Mouse (Mus musculus) hindbrain, embryonic 16.5 days (tissue): Measurements from ENCODE around the gene Pde1c. TPM values are rescaled to one million over a fixed set of nuclear protein-coding genes. Genes with fewer than 3 reads are reported as not detected.
A peak's percentile ranks its signal among the peaks of the same experiment; 100 is the strongest.

Source experiments
- ATAC-seq: fragments of 200-750 bp; cut with Nextera tagmentation; 2 replicates; pipeline ENCODE4 v1.8.0; 2017; ENCODE audit warnings: moderate TSS enrichment, moderate library complexity
- H3K27ac ChIP-seq: fragments of 300-500 bp; sonication (generic); 2 replicates; pipeline ENCODE4 v1.5.1; 2014; ENCODE audit warnings: low read depth, mild to moderate bottlenecking, control low read depth, low read length, moderate library complexity
- H3K27me3 ChIP-seq: fragments of 300-500 bp; sonication (generic); replicated peaks from 2 replicates; pipeline ENCODE4 v1.6.1; 2014; ENCODE audit warnings: low read length; ENCODE audit not compliant: control insufficient read depth, insufficient read depth
- H3K36me3 ChIP-seq: fragments of 300-500 bp; sonication (generic); 2 replicates; pipeline ENCODE4 v1.6.1; 2014; ENCODE audit warnings: mild to moderate bottlenecking, low read length, moderate library complexity, mixed read lengths; ENCODE audit not compliant: control insufficient read depth, insufficient read depth
- H3K4me1 ChIP-seq: fragments of 300-500 bp; sonication (generic); 2 replicates; pipeline ENCODE4 v1.6.1; 2014; ENCODE audit warnings: low read depth, low read length; ENCODE audit not compliant: control insufficient read depth, insufficient read depth
- H3K4me2 ChIP-seq: fragments of 300-500 bp; sonication (generic); 2 replicates; pipeline ENCODE4 v1.6.1; 2014; ENCODE audit warnings: mild to moderate bottlenecking, low read length, control low read depth, moderate library complexity
- H3K4me3 ChIP-seq: fragments of 300-500 bp; sonication (generic); 2 replicates; pipeline ENCODE4 v1.5.1; 2014; ENCODE audit warnings: mild to moderate bottlenecking, low read length, control low read depth, moderate library complexity
- H3K9ac ChIP-seq: fragments of 300-500 bp; sonication (generic); 2 replicates; pipeline ENCODE4 v1.6.1; 2014; ENCODE audit warnings: low read depth, mild to moderate bottlenecking, control low read depth, low read length, moderate library complexity
- H3K9me3 ChIP-seq: fragments of 300-500 bp; sonication (generic); 2 replicates; pipeline ENCODE4 v1.6.1; 2014; ENCODE audit warnings: mild to moderate bottlenecking, low read length, moderate library complexity; ENCODE audit not compliant: control insufficient read depth
- WGBS: fragments of 180-500 bp; shearing (Covaris S2); extraction: QIAGEN DNeasy Blood & Tissue Kit; methylation state at CpG from one replicate; pipeline ENCODE4 v1.1.7; 2014; 5-methylcytosine and 5-hydroxymethylcytosine counted together
- polyA plus RNA-seq: library from polyadenylated mRNA; unstranded; fragments of >200 nt; fragmentation: Nextera tagmentation; extraction: Ambion mirVana; gene quantifications from 2 replicates; pipeline ENCODE4 v1.2.1, GENCODE M21; 2015

The Pde1c gene
- polyA plus RNA-seq, 1 experiment from 2014 or later, result 23.2 TPM

DNA sequence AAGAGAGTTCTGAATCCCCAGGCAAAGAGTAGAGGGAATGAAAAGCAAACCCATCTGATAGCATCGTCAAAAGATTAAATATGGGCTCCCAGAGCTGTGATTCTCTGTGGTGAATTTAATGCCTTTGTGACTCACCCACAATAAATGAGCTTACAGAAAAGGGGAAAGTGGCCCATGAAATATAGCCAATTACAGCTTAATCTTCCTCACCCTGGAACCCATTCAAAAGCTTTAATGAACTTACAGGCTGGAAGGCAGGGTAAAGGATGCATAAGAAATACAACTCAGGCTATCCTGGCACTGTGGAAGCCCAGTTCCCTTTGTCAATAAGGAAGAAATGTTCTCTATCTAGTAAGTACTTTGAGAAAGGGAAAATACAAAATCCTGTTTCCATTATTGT, 240.8 kb downstream of the Pde1c start:
- no peak overlapping the region for H3K27ac ChIP-seq
- 41% methylated on average over 1 of the region's 1 CpGs for WGBS
- no peaks in the 10 kb centered on the region for H3K27me3 ChIP-seq
- H3K9me3 ChIP-seq, result no peaks in the 10 kb centered on the region
- H3K4me3 ChIP-seq, result no peak overlapping the region
- H3K4me2 ChIP-seq, result no peak overlapping the region
- H3K36me3 ChIP-seq, result no peaks in the 10 kb centered on the region
- ATAC-seq, result no peak
- no peaks in the 10 kb centered on the region for H3K4me1 ChIP-seq
- no peak overlapping the region for H3K9ac ChIP-seq

DNA sequence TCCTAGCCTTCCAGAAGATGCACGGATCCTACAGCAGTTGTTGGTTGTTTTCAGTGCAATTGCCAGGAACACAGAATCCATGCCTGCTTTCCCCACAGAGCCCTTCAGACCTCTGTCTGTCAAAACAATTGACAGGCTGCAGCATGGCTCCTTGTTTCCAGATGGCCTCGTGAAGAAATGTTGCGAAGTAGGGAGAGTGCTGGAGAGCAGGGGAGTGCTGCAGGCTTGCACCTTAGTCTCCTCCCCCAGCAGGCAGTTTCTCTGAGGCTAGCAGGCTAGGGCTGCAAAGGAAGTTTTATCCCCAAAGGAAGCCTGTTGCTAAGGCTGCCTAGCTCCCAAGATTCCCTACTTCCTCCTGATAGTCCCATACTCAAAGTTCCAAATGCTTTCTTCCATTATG, 246.1 kb downstream of the Pde1c start:
- no peaks in the 10 kb centered on the region for H3K9me3 ChIP-seq

DNA sequence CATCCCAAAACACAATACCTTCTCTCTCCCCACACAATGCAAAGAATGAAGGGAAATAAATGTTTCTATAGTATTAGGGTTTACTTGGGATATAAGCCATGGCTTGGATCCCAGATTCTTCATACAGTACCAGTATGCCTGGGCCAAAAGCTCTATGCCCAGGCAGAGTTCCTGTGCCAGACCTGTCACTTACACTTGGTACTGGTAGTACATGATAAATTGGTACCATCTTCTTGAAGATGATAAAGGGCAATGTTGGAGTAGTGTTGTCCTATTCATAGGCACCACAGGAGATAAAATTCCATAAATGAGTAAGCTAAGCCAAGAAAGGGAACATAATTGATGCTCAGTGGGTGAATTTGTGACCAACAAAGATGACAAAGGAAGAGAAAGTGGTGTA, 258.6 kb downstream of the Pde1c start:
- H3K4me2 ChIP-seq, result no peak overlapping the region
- 0 out of 2 replicates have a peak, but pooled peaks have one; percentile 63 for ATAC-seq
- H3K9me3 ChIP-seq, result no peaks in the 10 kb centered on the region
- no peak overlapping the region for H3K4me3 ChIP-seq
- no peak overlapping the region for H3K27ac ChIP-seq
- no peak overlapping the region for H3K9ac ChIP-seq
- no peaks in the 10 kb centered on the region for H3K4me1 ChIP-seq
- H3K27me3 ChIP-seq, result no peaks in the 10 kb centered on the region
- no peaks in the 10 kb centered on the region for H3K36me3 ChIP-seq

More for the DNA sequence above, 246.1 kb downstream of the Pde1c start:
- H3K4me3 ChIP-seq, result no peak overlapping the region
- H3K36me3 ChIP-seq, result no peaks in the 10 kb centered on the region
- H3K4me1 ChIP-seq, result peaks cover 4% of the 10 kb centered on the region; the same call in 1 of the 2 replicates
- H3K27ac ChIP-seq, result no peak overlapping the region
- 15% methylated on average over 3 of the region's 3 CpGs for WGBS
- ATAC-seq, result no peak
- no peak overlapping the region for H3K9ac ChIP-seq
- H3K4me2 ChIP-seq, result no peak overlapping the region
- no peaks in the 10 kb centered on the region for H3K27me3 ChIP-seq

DNA sequence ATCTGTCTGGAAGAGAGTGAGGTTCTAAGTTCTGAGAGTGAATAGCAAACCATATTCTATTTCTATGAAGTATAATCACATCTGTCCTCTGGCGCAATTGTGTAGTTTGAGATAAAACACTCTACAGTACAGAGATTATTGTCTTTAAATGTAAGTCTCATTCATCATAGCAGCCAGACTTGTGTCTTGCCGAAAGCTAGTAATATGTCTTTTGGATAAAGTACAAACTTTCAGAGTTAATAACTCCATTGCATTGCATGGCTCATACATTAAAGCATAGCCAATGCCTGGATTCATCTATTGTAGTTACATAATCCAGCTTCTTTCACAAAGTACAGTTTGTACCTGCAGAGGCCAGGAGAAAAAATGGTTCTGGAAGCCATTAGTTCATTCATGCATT, 262.8 kb downstream of the Pde1c start:
- no peak overlapping the region for H3K4me2 ChIP-seq
- no peaks in the 10 kb centered on the region for H3K9me3 ChIP-seq
- WGBS, result 84% methylated on average over 2 of the region's 2 CpGs
- H3K36me3 ChIP-seq, result no peaks in the 10 kb centered on the region
- H3K4me3 ChIP-seq, result no peak overlapping the region
- no peak for ATAC-seq
- H3K27me3 ChIP-seq, result no peaks in the 10 kb centered on the region
- H3K9ac ChIP-seq, result no peak overlapping the region
- no peak overlapping the region for H3K27ac ChIP-seq
- no peaks in the 10 kb centered on the region for H3K4me1 ChIP-seq

DNA sequence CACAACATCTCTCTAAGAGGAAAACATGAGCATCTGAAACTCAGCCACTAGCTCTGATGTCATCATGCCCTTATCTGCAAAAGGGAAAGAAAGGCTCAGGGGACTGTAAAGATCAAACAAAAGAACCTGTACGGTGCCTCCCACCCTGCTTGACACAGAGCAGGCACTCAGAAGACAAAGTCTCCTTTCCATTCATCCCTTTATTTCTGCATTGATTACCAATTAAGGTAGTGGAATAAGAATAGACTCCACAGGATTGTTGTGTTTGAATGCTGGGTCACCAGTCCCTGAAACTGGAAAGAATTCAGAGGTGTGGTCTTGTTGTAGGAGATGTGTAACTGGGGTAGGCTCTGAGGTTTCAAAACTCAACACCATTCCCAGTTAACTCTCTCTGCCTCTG, 276.7 kb downstream of the Pde1c start:
- Histone ChIP-seq H3K27ac (no peak overlapping the region), H3K27me3 (no peaks in the 10 kb centered on the region), H3K4me3 (no peak overlapping the region), H3K9me3 (no peaks in the 10 kb centered on the region), H3K9ac (no peak overlapping the region), H3K36me3 (no peaks in the 10 kb centered on the region), H3K4me2 (no peak overlapping the region), H3K4me1 (no peaks in the 10 kb centered on the region)
- 36% methylated on average over 1 of the region's 1 CpGs for WGBS
- ATAC-seq, result no peak

DNA sequence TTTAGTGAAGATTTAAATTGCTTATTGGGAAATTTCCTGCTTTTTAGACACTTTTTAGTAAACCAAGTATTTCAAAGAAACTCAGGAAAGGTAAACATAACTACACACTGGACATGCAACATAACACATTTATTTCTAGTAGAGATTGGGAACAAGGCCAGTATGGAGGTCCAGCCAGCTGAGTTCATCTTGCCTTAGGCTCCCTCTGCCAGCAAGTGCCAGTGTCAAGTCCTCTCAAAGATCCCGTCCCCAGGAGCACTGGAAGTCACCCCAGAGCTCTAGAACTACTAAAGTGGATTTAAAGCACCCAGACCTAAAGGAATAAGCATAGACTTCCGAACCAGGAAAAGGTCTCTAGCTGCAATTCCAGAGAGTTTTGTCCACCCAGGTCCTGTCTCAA, 279.6 kb downstream of the Pde1c start:
- H3K9me3 ChIP-seq, result no peaks in the 10 kb centered on the region
- no peaks in the 10 kb centered on the region for H3K27me3 ChIP-seq
- H3K4me2 ChIP-seq, result no peak overlapping the region
- ATAC-seq, result no peak
- H3K36me3 ChIP-seq, result no peaks in the 10 kb centered on the region
- WGBS, result 67% methylated on average over 2 of the region's 2 CpGs
- H3K27ac ChIP-seq, result no peak overlapping the region
- H3K4me1 ChIP-seq, result no peaks in the 10 kb centered on the region
- no peak overlapping the region for H3K4me3 ChIP-seq
- H3K9ac ChIP-seq, result no peak overlapping the region

DNA sequence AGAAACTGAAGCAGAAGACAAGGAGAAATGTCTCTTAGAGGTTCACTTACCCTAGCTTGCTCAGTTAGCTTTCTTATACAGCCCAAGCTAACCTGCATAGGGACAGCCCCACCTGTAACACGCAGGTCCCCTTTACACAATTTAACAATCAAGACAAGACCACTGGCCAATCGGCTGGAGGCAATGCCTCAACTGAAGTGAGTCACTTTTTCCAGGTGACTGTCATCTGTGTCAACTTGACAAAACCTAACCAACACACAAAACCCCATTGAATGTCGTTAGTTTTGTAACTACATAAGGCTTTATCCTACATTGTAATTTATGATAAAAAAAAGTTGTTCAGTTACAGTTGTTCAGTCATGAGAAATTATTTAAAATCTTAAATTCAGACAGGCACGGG, 284.1 kb downstream of the Pde1c start:
- no peaks in the 10 kb centered on the region for H3K36me3 ChIP-seq
- no peak overlapping the region for H3K9ac ChIP-seq
- no peaks in the 10 kb centered on the region for H3K9me3 ChIP-seq
- ATAC-seq, result no peak
- no peaks in the 10 kb centered on the region for H3K4me1 ChIP-seq
- H3K4me3 ChIP-seq, result no peak overlapping the region
- H3K4me2 ChIP-seq, result no peak overlapping the region
- H3K27ac ChIP-seq, result no peak overlapping the region
- no peaks in the 10 kb centered on the region for H3K27me3 ChIP-seq
- 91% methylated on average over 4 of the region's 4 CpGs for WGBS

DNA sequence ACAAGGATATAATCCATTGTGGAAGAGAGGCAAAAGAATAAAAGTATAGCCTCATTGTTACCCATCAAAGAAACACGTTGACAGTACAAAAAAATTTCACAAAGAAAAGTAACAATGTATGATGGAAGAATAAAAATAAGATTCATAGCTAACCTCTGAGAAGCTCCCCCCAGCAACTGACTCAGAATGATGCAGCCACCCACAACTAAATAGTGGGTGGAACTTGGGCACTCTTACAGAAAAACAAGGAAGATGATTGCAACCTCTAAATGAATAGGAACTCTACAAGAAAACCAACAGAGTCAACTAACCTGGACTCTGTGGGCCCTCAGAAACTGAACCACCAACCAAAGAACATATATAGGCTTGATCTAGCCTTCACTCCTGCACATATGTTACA, 293.4 kb downstream of the Pde1c start:
- no peak overlapping the region for H3K4me2 ChIP-seq
- H3K9me3 ChIP-seq, result no peaks in the 10 kb centered on the region
- H3K36me3 ChIP-seq, result no peaks in the 10 kb centered on the region
- 79% methylated on average over 1 of the region's 1 CpGs for WGBS
- no peak overlapping the region for H3K4me3 ChIP-seq
- no peak overlapping the region for H3K9ac ChIP-seq
- no peak overlapping the region for H3K27ac ChIP-seq
- ATAC-seq, result no peak
- no peaks in the 10 kb centered on the region for H3K27me3 ChIP-seq
- H3K4me1 ChIP-seq, result no peaks in the 10 kb centered on the region

DNA sequence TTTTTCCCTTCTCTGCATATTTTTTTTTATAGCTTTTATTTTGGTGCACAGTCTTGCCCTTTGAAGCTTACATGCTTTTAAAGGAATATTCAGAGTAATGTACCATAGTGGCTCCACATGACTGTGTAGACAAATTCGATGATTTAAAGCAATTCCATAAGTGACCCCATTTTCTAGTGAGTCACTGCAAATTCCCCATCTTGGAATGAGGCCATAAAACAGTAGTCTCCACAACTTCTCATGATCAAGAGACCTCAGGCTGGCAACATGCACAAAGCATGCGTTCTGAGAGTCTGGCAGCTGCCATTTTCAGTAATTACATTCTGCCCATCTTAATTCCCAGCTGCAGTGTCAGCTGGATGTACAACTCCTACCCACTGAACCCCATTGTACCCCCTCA, 297.2 kb downstream of the Pde1c start:
- ATAC-seq, result no peak
- no peaks in the 10 kb centered on the region for H3K4me1 ChIP-seq
- no peak overlapping the region for H3K9ac ChIP-seq
- H3K27me3 ChIP-seq, result no peaks in the 10 kb centered on the region
- H3K4me3 ChIP-seq, result no peak overlapping the region
- H3K9me3 ChIP-seq, result no peaks in the 10 kb centered on the region
- H3K36me3 ChIP-seq, result no peaks in the 10 kb centered on the region
- 70% methylated on average over 2 of the region's 2 CpGs for WGBS
- no peak overlapping the region for H3K27ac ChIP-seq
- H3K4me2 ChIP-seq, result no peak overlapping the region

DNA sequence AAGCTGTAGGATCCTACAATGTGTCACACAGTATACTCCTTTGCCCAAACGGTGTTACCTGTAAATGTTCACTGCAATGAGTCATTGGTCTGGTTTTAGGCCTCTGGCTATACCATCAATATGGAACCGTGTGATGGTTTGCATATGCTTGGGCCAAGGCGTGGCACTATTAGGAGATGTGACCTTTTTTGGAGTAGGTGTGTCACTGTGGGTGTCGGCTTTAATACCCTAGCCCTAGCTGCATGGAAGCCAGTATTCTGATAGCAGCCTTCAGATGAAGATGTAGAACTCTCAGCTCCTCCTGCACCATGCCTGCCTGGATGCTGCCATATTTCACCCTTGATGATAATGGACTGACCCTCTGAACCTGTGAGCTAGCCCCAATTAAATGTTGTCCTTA, 304.4 kb downstream of the Pde1c start:
- Histone ChIP-seq H3K27ac (no peak overlapping the region), H3K4me2 (no peak overlapping the region), H3K9ac (no peak overlapping the region), H3K36me3 (no peaks in the 10 kb centered on the region), H3K9me3 (no peaks in the 10 kb centered on the region), H3K27me3 (no peaks in the 10 kb centered on the region), H3K4me3 (no peak overlapping the region), H3K4me1 (no peaks in the 10 kb centered on the region)
- 92% methylated on average over 4 of the region's 4 CpGs for WGBS
- ATAC-seq, result no peak
